Mouse (Mus musculus): ENCODE results near the gene Ppp2r5e.

DNA sequence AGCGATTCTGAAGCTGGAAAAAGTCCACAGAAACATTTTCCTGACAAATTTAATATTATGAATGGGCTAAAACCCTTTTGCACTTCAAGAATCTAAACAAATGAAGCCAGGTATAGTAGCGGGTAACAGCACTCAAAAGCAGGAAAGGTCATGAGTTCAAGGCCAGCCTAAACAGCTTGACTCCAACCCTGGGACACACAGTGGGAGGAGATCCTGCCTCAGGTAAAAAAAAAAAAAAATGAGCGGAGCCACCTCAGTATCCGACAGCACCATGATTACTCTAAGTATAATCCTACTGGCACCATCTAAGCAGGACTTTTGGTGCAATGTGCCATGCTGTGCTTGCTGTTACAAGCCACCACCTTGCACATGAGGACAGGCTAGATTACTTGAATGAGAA, 2.2 kb downstream of the Ppp2r5e start:
- TF ChIP-seq CTCF (conservative IDR thresholded peaks at IDR 0.05; ENCODE audit: insufficient read depth, insufficient read length, low read depth, low read length) (no peak), POLR2A (IDR thresholded peaks at IDR 0.05; ENCODE audit: low read depth, low read length) (no peak)

Measured in kidney, adult 2 months (tissue).